Mouse (Mus musculus): ENCODE results near the gene Samd5. TPM values are rescaled to one million over a fixed set of nuclear protein-coding genes. Genes with fewer than 3 reads are reported as not detected.

The Samd5 gene
- polyA plus RNA-seq, 1 experiment from 2014 or later = 3.1 TPM

- no peak overlapping the region for H3K4me2 ChIP-seq (ENCODE audit: low read length)
- H3K27me3 ChIP-seq (ENCODE audit: control insufficient read depth, insufficient read depth, low read length) = no peaks in the 10 kb centered on the region
- no peaks in the 10 kb centered on the region for H3K36me3 ChIP-seq (ENCODE audit: control insufficient read depth, insufficient read depth, low read length)
- no peaks in the 10 kb centered on the region for H3K9me3 ChIP-seq (ENCODE audit: control insufficient read depth, low read length)
- ATAC-seq (ENCODE audit: insufficient number of reproducible peaks, insufficient read depth, low FRiP score, low read depth) = no peak
- no peak overlapping the region for H3K9ac ChIP-seq (ENCODE audit: low read length)
- WGBS = 70% methylated on average over 6 of the region's 6 CpGs
- H3K4me1 ChIP-seq (ENCODE audit: control insufficient read depth in 2 of 2, insufficient read depth in 2 of 2, low read length in 2 of 2) = peaks cover 0 to 4% of the 10 kb centered on the region in 2 experiments; a peak in 1 of 4 replicates
- no peak overlapping the region for H3K27ac ChIP-seq (replicated peaks in 1 of 2; ENCODE audit: control insufficient read depth in 1 of 2, insufficient read depth in 1 of 2, low read depth in 2 of 2, low read length in 2 of 2)
- no peak overlapping the region for H3K4me3 ChIP-seq (ENCODE audit: control insufficient read depth in 1 of 2, insufficient read depth in 1 of 2, low read depth in 1 of 2, low read length in 2 of 2)
Observed at GRCm38 (mm10) chr10:9696543-9697141, 21.6 kb upstream of the Samd5 start.

DNA sequence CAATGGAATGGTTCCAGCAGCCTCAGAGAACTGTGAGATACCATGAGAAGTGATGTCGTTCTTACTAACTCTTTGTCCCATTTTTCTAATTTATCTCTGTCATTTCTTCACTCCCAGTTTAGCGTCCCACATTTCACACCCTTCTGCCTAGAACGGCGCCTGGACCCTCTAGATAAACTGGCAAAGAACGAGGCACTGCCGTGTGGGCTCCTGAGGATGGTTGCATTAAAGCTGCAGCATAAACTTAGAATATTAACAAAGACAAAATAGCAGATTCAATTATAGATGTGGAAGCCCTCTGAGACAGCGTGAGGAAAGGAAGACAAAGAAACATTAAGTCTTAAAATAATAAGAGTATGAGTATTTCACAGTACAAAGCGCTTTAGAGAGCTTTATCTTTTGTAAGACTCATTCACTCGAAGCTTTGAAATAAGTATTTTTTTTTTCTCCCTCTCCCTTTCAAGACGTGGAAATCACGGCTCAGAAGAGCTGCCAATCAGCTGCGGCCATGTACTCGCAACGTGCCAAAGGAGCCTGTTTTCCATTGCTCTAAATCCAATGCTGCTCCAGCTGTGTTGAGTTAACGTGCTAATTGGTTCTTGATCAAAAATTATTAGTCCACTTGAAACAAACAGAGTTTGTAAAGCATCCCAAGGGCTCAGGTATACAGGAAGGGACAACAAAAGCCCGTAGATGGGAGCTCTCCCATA, 19.1 kb upstream of the Samd5 start:
- 63% methylated on average over 16 of the region's 16 CpGs for WGBS
- no peak overlapping the region for H3K4me2 ChIP-seq (ENCODE audit: low read length)
- H3K9ac ChIP-seq (ENCODE audit: low read length) = no peak overlapping the region
- no peaks in the 10 kb centered on the region for H3K36me3 ChIP-seq (ENCODE audit: control insufficient read depth, insufficient read depth, low read length)
- H3K9me3 ChIP-seq (ENCODE audit: control insufficient read depth, low read length) = no peaks in the 10 kb centered on the region
- H3K27ac ChIP-seq (replicated peaks in 1 of 2; ENCODE audit: control insufficient read depth in 1 of 2, insufficient read depth in 1 of 2, low read depth in 2 of 2, low read length in 2 of 2) = no peak overlapping the region
- H3K4me3 ChIP-seq (ENCODE audit: control insufficient read depth in 1 of 2, insufficient read depth in 1 of 2, low read depth in 1 of 2, low read length in 2 of 2) = no peak overlapping the region
- peaks cover 0 to 3% of the 10 kb centered on the region in 2 experiments; a peak in 1 of 4 replicates for H3K4me1 ChIP-seq (ENCODE audit: control insufficient read depth in 2 of 2, insufficient read depth in 2 of 2, low read length in 2 of 2)
- H3K27me3 ChIP-seq (ENCODE audit: control insufficient read depth, insufficient read depth, low read length) = no peaks in the 10 kb centered on the region
- no peak for ATAC-seq (ENCODE audit: insufficient number of reproducible peaks, insufficient read depth, low FRiP score, low read depth)

- no peaks in the 10 kb centered on the region for H3K27me3 ChIP-seq (ENCODE audit: control insufficient read depth, insufficient read depth, low read length)
- H3K9me3 ChIP-seq (ENCODE audit: control insufficient read depth, low read length) = no peaks in the 10 kb centered on the region
- H3K4me1 ChIP-seq (ENCODE audit: control insufficient read depth in 2 of 2, insufficient read depth in 2 of 2, low read length in 2 of 2) = peaks cover 0 to 5% of the 10 kb centered on the region in 2 experiments; a peak in 1 of 4 replicates
- no peak overlapping the region for H3K4me2 ChIP-seq (ENCODE audit: low read length)
- 49% methylated on average over 6 of the region's 6 CpGs for WGBS
- no peak overlapping the region for H3K27ac ChIP-seq (replicated peaks in 1 of 2; ENCODE audit: control insufficient read depth in 1 of 2, insufficient read depth in 1 of 2, low read depth in 2 of 2, low read length in 2 of 2)
- no peak overlapping the region for H3K9ac ChIP-seq (ENCODE audit: low read length)
- no peak for ATAC-seq (ENCODE audit: insufficient number of reproducible peaks, insufficient read depth, low FRiP score, low read depth)
- H3K36me3 ChIP-seq (ENCODE audit: control insufficient read depth, insufficient read depth, low read length) = no peaks in the 10 kb centered on the region
- no peak overlapping the region for H3K4me3 ChIP-seq (ENCODE audit: control insufficient read depth in 1 of 2, insufficient read depth in 1 of 2, low read depth in 1 of 2, low read length in 2 of 2)
Observed at GRCm38 (mm10) chr10:9680928-9681327, 5.9 kb upstream of the Samd5 start.

- H3K4me2 ChIP-seq (ENCODE audit: low read length) = no peak overlapping the region
- peaks cover 0 to 9% of the 10 kb centered on the region in 2 experiments; a peak in 1 of 4 replicates for H3K4me1 ChIP-seq (ENCODE audit: control insufficient read depth in 2 of 2, insufficient read depth in 2 of 2, low read length in 2 of 2)
- WGBS = 74% methylated on average over 5 of the region's 5 CpGs
- H3K9ac ChIP-seq (ENCODE audit: low read length) = no peak overlapping the region
- no peaks in the 10 kb centered on the region for H3K36me3 ChIP-seq (ENCODE audit: control insufficient read depth, insufficient read depth, low read length)
- no peak overlapping the region for H3K27ac ChIP-seq (replicated peaks in 1 of 2; ENCODE audit: control insufficient read depth in 1 of 2, insufficient read depth in 1 of 2, low read depth in 2 of 2, low read length in 2 of 2)
- no peaks in the 10 kb centered on the region for H3K9me3 ChIP-seq (ENCODE audit: control insufficient read depth, low read length)
- no peaks in the 10 kb centered on the region for H3K27me3 ChIP-seq (ENCODE audit: control insufficient read depth, insufficient read depth, low read length)
- H3K4me3 ChIP-seq (ENCODE audit: control insufficient read depth in 1 of 2, insufficient read depth in 1 of 2, low read depth in 1 of 2, low read length in 2 of 2) = no peak overlapping the region
- no peak for ATAC-seq (ENCODE audit: insufficient number of reproducible peaks, insufficient read depth, low FRiP score, low read depth)
Observed at GRCm38 (mm10) chr10:9679911-9680310, 4.9 kb upstream of the Samd5 start.

GRCm38 (mm10) chr10:9678071-9678470, 3.1 kb upstream of the Samd5 start:
- no peak overlapping the region for H3K9ac ChIP-seq (ENCODE audit: low read length)
- no peak overlapping the region for H3K4me2 ChIP-seq (ENCODE audit: low read length)
- H3K36me3 ChIP-seq (ENCODE audit: control insufficient read depth, insufficient read depth, low read length) = no peaks in the 10 kb centered on the region
- H3K27ac ChIP-seq (replicated peaks in 1 of 2; ENCODE audit: control insufficient read depth in 1 of 2, insufficient read depth in 1 of 2, low read depth in 2 of 2, low read length in 2 of 2) = no peak overlapping the region
- H3K27me3 ChIP-seq (ENCODE audit: control insufficient read depth, insufficient read depth, low read length) = no peaks in the 10 kb centered on the region
- peaks cover 0 to 13% of the 10 kb centered on the region in 2 experiments; a peak in 1 of 4 replicates for H3K4me1 ChIP-seq (ENCODE audit: control insufficient read depth in 2 of 2, insufficient read depth in 2 of 2, low read length in 2 of 2)
- H3K9me3 ChIP-seq (ENCODE audit: control insufficient read depth, low read length) = no peaks in the 10 kb centered on the region
- ATAC-seq (ENCODE audit: insufficient number of reproducible peaks, insufficient read depth, low FRiP score, low read depth) = no peak
- H3K4me3 ChIP-seq (ENCODE audit: control insufficient read depth in 1 of 2, insufficient read depth in 1 of 2, low read depth in 1 of 2, low read length in 2 of 2) = no peak overlapping the region
- WGBS = 15% methylated on average over 5 of the region's 5 CpGs

- no peak overlapping the region for H3K27ac ChIP-seq (replicated peaks in 1 of 2; ENCODE audit: control insufficient read depth in 1 of 2, insufficient read depth in 1 of 2, low read depth in 2 of 2, low read length in 2 of 2)
- H3K36me3 ChIP-seq (ENCODE audit: control insufficient read depth, insufficient read depth, low read length) = no peaks in the 10 kb centered on the region
- H3K4me1 ChIP-seq (ENCODE audit: control insufficient read depth in 2 of 2, insufficient read depth in 2 of 2, low read length in 2 of 2) = peaks cover 0 to 13% of the 10 kb centered on the region in 2 experiments; a peak in 1 of 4 replicates
- H3K9ac ChIP-seq (ENCODE audit: low read length) = no peak overlapping the region
- H3K4me2 ChIP-seq (ENCODE audit: low read length) = peak overlapping the region; percentile 60
- no peaks in the 10 kb centered on the region for H3K27me3 ChIP-seq (ENCODE audit: control insufficient read depth, insufficient read depth, low read length)
- no peaks in the 10 kb centered on the region for H3K9me3 ChIP-seq (ENCODE audit: control insufficient read depth, low read length)
- H3K4me3 ChIP-seq (ENCODE audit: control insufficient read depth in 1 of 2, insufficient read depth in 1 of 2, low read depth in 1 of 2, low read length in 2 of 2) = peak overlapping the region; percentile 19 to 29
- 1% methylated on average over 17 of the region's 17 CpGs for WGBS
- no peak for ATAC-seq (ENCODE audit: insufficient number of reproducible peaks, insufficient read depth, low FRiP score, low read depth)
Observed at GRCm38 (mm10) chr10:9676886-9677285, 1.9 kb upstream of the Samd5 start.

DNA sequence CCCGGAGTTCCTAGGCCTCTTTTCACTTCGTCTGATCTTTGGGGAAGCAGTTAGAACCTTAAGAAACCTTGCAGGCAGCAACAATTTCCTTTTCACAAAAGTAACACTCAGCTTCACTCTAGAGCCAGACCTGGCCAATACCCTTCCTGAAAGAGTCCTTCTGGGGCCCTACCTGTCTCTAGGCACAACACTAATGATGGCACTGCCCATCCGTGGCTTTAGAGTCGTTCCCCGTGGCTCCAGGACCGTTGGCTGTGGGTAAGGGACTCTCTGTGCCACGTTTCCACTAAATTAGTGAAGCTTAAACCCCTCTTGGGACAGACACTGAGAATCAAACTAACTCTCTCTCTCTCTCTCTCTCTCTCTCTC, 1.4 kb upstream of the Samd5 start:
- H3K9ac ChIP-seq (ENCODE audit: low read length) = no peak overlapping the region

More for the DNA sequence above, 1.4 kb upstream of the Samd5 start:
- no peak overlapping the region for H3K27ac ChIP-seq (replicated peaks in 1 of 2; ENCODE audit: control insufficient read depth in 1 of 2, insufficient read depth in 1 of 2, low read depth in 2 of 2, low read length in 2 of 2)
- H3K4me3 ChIP-seq (ENCODE audit: control insufficient read depth in 1 of 2, insufficient read depth in 1 of 2, low read depth in 1 of 2, low read length in 2 of 2) = peak overlapping the region in 1 of 2 experiments; percentile 65; a peak in 1 of 4 replicates
- peak overlapping the region; percentile 60 for H3K4me2 ChIP-seq (ENCODE audit: low read length)
- ATAC-seq (ENCODE audit: insufficient number of reproducible peaks, insufficient read depth, low FRiP score, low read depth) = no peak
- H3K27me3 ChIP-seq (ENCODE audit: control insufficient read depth, insufficient read depth, low read length) = no peaks in the 10 kb centered on the region
- no peaks in the 10 kb centered on the region for H3K9me3 ChIP-seq (ENCODE audit: control insufficient read depth, low read length)
- H3K4me1 ChIP-seq (ENCODE audit: control insufficient read depth in 2 of 2, insufficient read depth in 2 of 2, low read length in 2 of 2) = peaks cover 0 to 13% of the 10 kb centered on the region in 2 experiments; a peak in 1 of 4 replicates
- no peaks in the 10 kb centered on the region for H3K36me3 ChIP-seq (ENCODE audit: control insufficient read depth, insufficient read depth, low read length)
- WGBS = 12% methylated on average over 7 of the region's 7 CpGs

All from heart, embryonic 14.5 days (tissue).